ENCODE assay signal across 30 mouse cellular contexts in the genomic region with DNA sequence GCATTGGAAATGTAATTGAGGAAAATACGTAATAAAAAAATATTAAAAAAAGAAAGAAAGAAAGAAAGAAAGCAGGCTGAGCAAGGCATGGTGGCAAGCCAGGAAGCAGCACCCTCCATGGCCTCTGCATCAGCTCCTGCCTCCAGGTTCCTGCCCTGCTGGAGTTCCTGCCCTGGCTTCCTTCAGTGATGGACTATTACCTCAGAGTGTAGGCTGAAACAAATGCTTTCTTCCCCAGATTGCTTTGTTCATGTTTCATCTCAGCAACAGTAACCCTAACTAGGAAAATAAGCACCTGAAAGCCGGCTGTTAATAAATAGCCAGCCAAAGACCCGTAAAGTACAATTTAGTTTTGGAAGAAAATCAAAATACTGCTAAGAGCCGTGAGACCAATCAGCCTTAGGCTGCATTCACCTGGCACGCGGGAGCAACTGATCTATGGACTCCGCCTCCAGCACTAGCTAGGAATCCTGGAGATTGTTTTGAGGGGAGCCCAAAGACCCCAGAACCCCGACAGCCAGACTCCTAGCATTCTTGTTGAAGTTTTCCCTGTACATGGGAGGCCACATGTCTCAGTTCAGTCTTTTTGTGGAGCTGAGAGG. TPM values are rescaled to one million over a fixed set of nuclear protein-coding genes. Genes with fewer than 3 reads are reported as not detected.
DNase-seq lines count a peak whose midpoint lies in the region; ATAC-seq and TF ChIP-seq lines count a peak whose summit lies in the region.
"Had no signal": no experiment of that assay in that cellular context is flagged by ENCODE, and none has a peak within 500 bp of the region (broad histone marks: within the 10 kb centered on the region; RNA-seq: fewer than 3 reads in every experiment).

No protein-coding gene starts in this region.

- no peaks in the 10 kb centered on the region for H3K9me3 ChIP-seq in kidney, embryonic 16.5 days (ENCODE audit: low read length)
- H3K9me3 ChIP-seq in forebrain, embryonic 11.5 days (ENCODE audit: control insufficient read depth, low read length) = no peaks in the 10 kb centered on the region
- H3K9me3 ChIP-seq: embryonic facial prominence, embryonic 15.5 days; heart, embryonic 13.5 days; limb, embryonic 10.5 days; limb, embryonic 15.5 days; midbrain, embryonic 10.5 days; midbrain, embryonic 15.5 days had no signal

- no peak overlapping the region; the same call in 1 of the 2 replicates for H3K9ac ChIP-seq in kidney, embryonic 16.5 days (replicated peaks; ENCODE audit: low read length)
- H3K9ac ChIP-seq in forebrain, embryonic 11.5 days (ENCODE audit: low read length) = no peak overlapping the region
- H3K9ac ChIP-seq: embryonic facial prominence, embryonic 15.5 days; heart, embryonic 13.5 days; hindbrain, embryonic 14.5 days; limb, embryonic 15.5 days; liver, embryonic 14.5 days; midbrain, embryonic 15.5 days had no signal

- TF ChIP-seq POLR2A in kidney, adult 2 months (IDR thresholded peaks at IDR 0.05; ENCODE audit: low read depth, low read length) = no peak

- no peak for TF ChIP-seq CTCF in kidney, adult 2 months (conservative IDR thresholded peaks at IDR 0.05; ENCODE audit: insufficient read depth, insufficient read length, low read depth, low read length)

- peak; percentile 87 for DNase-seq in kidney, adult 11 months
- peak; percentile 94 for DNase-seq in kidney, adult 2 months
- DNase-seq in kidney, postnatal 36 days = peak; percentile 78 to 89
- DNase-seq in gastrocnemius, adult 18-20 months (ENCODE audit: low spot score) = no peak
- no peak for DNase-seq in forebrain, embryonic 11.5 days (ENCODE audit: low spot score)
- DNase-seq in thymus, postnatal 36 days = no peak
- DNase-seq: adrenal gland, postnatal 25 days; cerebellum, adult 18-20 months; cerebellum, postnatal 10 days; gastrocnemius, adult 2 months; gastrocnemius, postnatal 36 days; heart, adult 2 months; heart, postnatal 10 days; lung, adult 2 months; lung, postnatal 14 days; spleen, adult 18-20 months; thymus, adult 18-20 months; thymus, postnatal 4 days had no signal

- no peak overlapping the region for H3K4me3 ChIP-seq in kidney, adult 2 months (ENCODE audit: insufficient read depth, low read depth, low read length)
- no peak overlapping the region for H3K4me3 ChIP-seq in kidney, embryonic 16.5 days (ENCODE audit: low read length)
- no peak overlapping the region for H3K4me3 ChIP-seq in forebrain, embryonic 11.5 days (ENCODE audit: low read depth, low read length)
- H3K4me3 ChIP-seq: embryonic facial prominence, embryonic 15.5 days; gastrocnemius, adult 2 months; heart, adult 2 months; heart, embryonic 13.5 days; limb, embryonic 10.5 days; limb, embryonic 15.5 days; midbrain, embryonic 10.5 days; midbrain, embryonic 15.5 days had no signal

- peak overlapping the region; percentile 83 for H3K27ac ChIP-seq in kidney, adult 2 months (ENCODE audit: insufficient read depth, low read depth, low read length)
- H3K27ac ChIP-seq in kidney, embryonic 16.5 days (ENCODE audit: low read length) = peak overlapping the region; percentile 89
- H3K27ac ChIP-seq in forebrain, embryonic 11.5 days (ENCODE audit: low read depth, low read length) = no peak overlapping the region
- H3K27ac ChIP-seq: embryonic facial prominence, embryonic 15.5 days; gastrocnemius, adult 2 months; heart, adult 2 months; heart, embryonic 13.5 days; hindbrain, embryonic 14.5 days; limb, embryonic 10.5 days; limb, embryonic 15.5 days; liver, embryonic 14.5 days; midbrain, embryonic 10.5 days; midbrain, embryonic 15.5 days had no signal

- no peak overlapping the region for H3K4me2 ChIP-seq in kidney, embryonic 16.5 days (replicated peaks; ENCODE audit: low read depth, low read length)
- H3K4me2 ChIP-seq in forebrain, embryonic 11.5 days (ENCODE audit: low read depth, low read length, severe bottlenecking) = no peak overlapping the region
- H3K4me2 ChIP-seq: embryonic facial prominence, embryonic 15.5 days; heart, embryonic 13.5 days; hindbrain, embryonic 14.5 days; limb, embryonic 15.5 days; midbrain, embryonic 15.5 days had no signal

- H3K4me1 ChIP-seq in kidney, adult 2 months (ENCODE audit: control insufficient read depth, insufficient read depth, low read length) = peaks cover 18% of the 10 kb centered on the region
- H3K4me1 ChIP-seq in kidney, embryonic 16.5 days (ENCODE audit: insufficient read depth, low read length) = peaks cover 7% of the 10 kb centered on the region; the same call in 1 of the 2 replicates
- no peaks in the 10 kb centered on the region for H3K4me1 ChIP-seq in forebrain, embryonic 11.5 days (replicated peaks; ENCODE audit: control insufficient read depth, insufficient read depth, low read length)
- H3K4me1 ChIP-seq: embryonic facial prominence, embryonic 15.5 days; heart, embryonic 13.5 days; limb, embryonic 10.5 days; limb, embryonic 15.5 days; midbrain, embryonic 10.5 days; midbrain, embryonic 15.5 days had no signal

- WGBS in kidney, adult 2 months = 29% methylated on average over 8 of the region's 8 CpGs
- 58% methylated on average over 8 of the region's 8 CpGs for WGBS in kidney, embryonic 16.5 days
- 83% methylated on average over 8 of the region's 8 CpGs for WGBS in forebrain, embryonic 11.5 days

- no peaks in the 10 kb centered on the region for H3K36me3 ChIP-seq in kidney, adult 2 months (ENCODE audit: control insufficient read depth, insufficient read depth, low read length)
- H3K36me3 ChIP-seq in kidney, embryonic 16.5 days (ENCODE audit: insufficient read depth, low read length) = no peaks in the 10 kb centered on the region
- no peaks in the 10 kb centered on the region for H3K36me3 ChIP-seq in forebrain, embryonic 11.5 days (ENCODE audit: control insufficient read depth, insufficient read depth, low read length)
- H3K36me3 ChIP-seq: embryonic facial prominence, embryonic 15.5 days; heart, embryonic 13.5 days; limb, embryonic 10.5 days; limb, embryonic 15.5 days; midbrain, embryonic 10.5 days; midbrain, embryonic 15.5 days had no signal

- ATAC-seq in kidney, embryonic 16.5 days (ENCODE audit: low FRiP score, low TSS enrichment) = peak; percentile 85
- ATAC-seq in forebrain, embryonic 11.5 days (replicated peaks; ENCODE audit: low FRiP score) = no peak
- ATAC-seq: CD4-positive, CD25-positive, alpha-beta regulatory T cell, adult 4 months; forebrain, embryonic 14.5 days; intestine, postnatal 0 days; midbrain, embryonic 15.5 days had no signal

- no peaks in the 10 kb centered on the region for H3K27me3 ChIP-seq in kidney, adult 2 months (replicated peaks; ENCODE audit: control insufficient read depth, insufficient read depth, low read length)
- H3K27me3 ChIP-seq in kidney, embryonic 16.5 days (ENCODE audit: insufficient read depth, low read length) = no peaks in the 10 kb centered on the region
- H3K27me3 ChIP-seq in forebrain, embryonic 11.5 days (ENCODE audit: control insufficient read depth, insufficient read depth, low read length) = no peaks in the 10 kb centered on the region
- H3K27me3 ChIP-seq: embryonic facial prominence, embryonic 15.5 days; heart, embryonic 13.5 days; limb, embryonic 15.5 days; midbrain, embryonic 15.5 days had no signal

RNA-seq across cellular contexts. Expression of a gene that starts 36.5 kb away (rescaled TPM):
- polyA plus RNA-seq in kidney, adult 2 months (2012; rRNA removed) = 35.5 and 37.3 TPM in 2 replicates
- polyA plus RNA-seq in kidney, embryonic 16.5 days (2015; fragmentation: Nextera tagmentation; extraction: Ambion mirVana) = 15.8 and 16.0 TPM in 2 replicates
- total RNA-seq in gastrocnemius, adult 18-20 months (2021) = 1 to 10 TPM; 3.7 to 9.5 TPM
- 0.67 and 0.93 TPM in 2 replicates for polyA plus RNA-seq in forebrain, embryonic 11.5 days (2014; fragmentation: Nextera tagmentation; extraction: Ambion mirVana)
- polyA plus RNA-seq: CD4-positive, CD25-positive, alpha-beta regulatory T cell, adult 4 months had no signal

Comparison
In these comparisons a context has a peak if more than half of its experiments do, and no peak if none do; other contexts are left out.
1. DNase-seq: peak in kidney, adult 11 months (single experiment), kidney, adult 2 months (single experiment) and kidney, postnatal 36 days (2 of 2); none in gastrocnemius, adult 18-20 months (single experiment), forebrain, embryonic 11.5 days (single experiment) and thymus, postnatal 36 days (0 of 2).